Mouse (Mus musculus) intestine, embryonic 15.5 days (tissue): Measurements from ENCODE around the gene Thbs1. TPM values are rescaled to one million over a fixed set of nuclear protein-coding genes. Genes with fewer than 3 reads are reported as not detected.

ENCODE experiments used
- ATAC-seq: fragments of 200-750 bp; cut with Nextera tagmentation; 2 replicates; pipeline ENCODE4 v1.8.0; 2017; ENCODE audit warnings: moderate TSS enrichment, moderate library complexity
- H3K27ac ChIP-seq: fragments of 300-500 bp; sonication (generic); 2 replicates; pipeline ENCODE4 v1.5.1; 2015; ENCODE audit warnings: mild to moderate bottlenecking, inconsistent platforms
- H3K27me3 ChIP-seq: fragments of 300-500 bp; sonication (generic); replicated peaks from 2 replicates; pipeline ENCODE4 v1.6.1; 2015; ENCODE audit warnings: inconsistent platforms
- H3K36me3 ChIP-seq: fragments of 300-500 bp; sonication (generic); 2 replicates; pipeline ENCODE4 v1.6.1; 2015; ENCODE audit warnings: inconsistent platforms
- H3K4me1 ChIP-seq: fragments of 300-500 bp; sonication (generic); replicated peaks from 2 replicates; pipeline ENCODE4 v1.6.1; 2015; ENCODE audit warnings: inconsistent platforms
- H3K4me2 ChIP-seq: fragments of 300-500 bp; sonication (generic); replicated peaks from 2 replicates; pipeline ENCODE4 v1.6.1; 2015; ENCODE audit warnings: mild to moderate bottlenecking, inconsistent platforms
- H3K4me3 ChIP-seq: fragments of 300-500 bp; sonication (generic); replicated peaks from 2 replicates; pipeline ENCODE4 v1.5.1; 2015; ENCODE audit warnings: inconsistent platforms
- H3K9ac ChIP-seq: fragments of 300-500 bp; sonication (generic); 2 replicates; pipeline ENCODE4 v1.6.1; 2015; ENCODE audit warnings: inconsistent platforms
- H3K9me3 ChIP-seq: fragments of 300-500 bp; sonication (generic); 2 replicates; pipeline ENCODE4 v1.6.1; 2016; ENCODE audit warnings: inconsistent platforms
- WGBS: fragments of 180-500 bp; shearing (Covaris S2); methylation state at CpG from one replicate; pipeline ENCODE4 v1.1.7; 2015; 5-methylcytosine and 5-hydroxymethylcytosine counted together
- polyA plus RNA-seq: library from polyadenylated mRNA; unstranded; fragments of >200 nt; fragmentation: Nextera tagmentation; extraction: Ambion mirVana; gene quantifications from 2 replicates; pipeline ENCODE4 v1.2.1, GENCODE M21; 2015

Gene Thbs1
- 21.6 and 23.6 TPM in 2 replicates for polyA plus RNA-seq

- peak within 1 kb of the TSS; percentile 84 for H3K27ac ChIP-seq
- under 1% methylated on average over 31 of the region's 36 CpGs for WGBS
- H3K9me3 ChIP-seq, result no peaks in the 10 kb centered on the region
- peak within 1 kb of the TSS; percentile 91 for H3K4me2 ChIP-seq
- peak within 1 kb of the TSS; percentile 55 for H3K4me3 ChIP-seq
- peak within 1 kb of the TSS; percentile 58 for H3K9ac ChIP-seq
- peaks cover 14% of the 10 kb centered on the region for H3K4me1 ChIP-seq
- ATAC-seq, result peak; percentile 84
- no peaks in the 10 kb centered on the region for H3K36me3 ChIP-seq
- H3K27me3 ChIP-seq, result no peaks in the 10 kb centered on the region
Observed at GRCm38 (mm10) chr2:118111488-118112131, at the start of gene Thbs1. Gene Thbs1, plus strand, starts transcription at chr2:118111876.

GRCm38 (mm10) chr2:118064121-118064764, 47.4 kb upstream of the Thbs1 start:
- ATAC-seq, result no peak
- no peaks in the 10 kb centered on the region for H3K9me3 ChIP-seq
- no peak overlapping the region for H3K9ac ChIP-seq
- H3K4me3 ChIP-seq, result no peak overlapping the region
- H3K36me3 ChIP-seq, result no peaks in the 10 kb centered on the region
- no peaks in the 10 kb centered on the region for H3K27me3 ChIP-seq
- WGBS, result 83% methylated on average over 11 of the region's 11 CpGs
- H3K27ac ChIP-seq, result no peak overlapping the region
- no peak overlapping the region for H3K4me2 ChIP-seq
- H3K4me1 ChIP-seq, result no peaks in the 10 kb centered on the region

DNA sequence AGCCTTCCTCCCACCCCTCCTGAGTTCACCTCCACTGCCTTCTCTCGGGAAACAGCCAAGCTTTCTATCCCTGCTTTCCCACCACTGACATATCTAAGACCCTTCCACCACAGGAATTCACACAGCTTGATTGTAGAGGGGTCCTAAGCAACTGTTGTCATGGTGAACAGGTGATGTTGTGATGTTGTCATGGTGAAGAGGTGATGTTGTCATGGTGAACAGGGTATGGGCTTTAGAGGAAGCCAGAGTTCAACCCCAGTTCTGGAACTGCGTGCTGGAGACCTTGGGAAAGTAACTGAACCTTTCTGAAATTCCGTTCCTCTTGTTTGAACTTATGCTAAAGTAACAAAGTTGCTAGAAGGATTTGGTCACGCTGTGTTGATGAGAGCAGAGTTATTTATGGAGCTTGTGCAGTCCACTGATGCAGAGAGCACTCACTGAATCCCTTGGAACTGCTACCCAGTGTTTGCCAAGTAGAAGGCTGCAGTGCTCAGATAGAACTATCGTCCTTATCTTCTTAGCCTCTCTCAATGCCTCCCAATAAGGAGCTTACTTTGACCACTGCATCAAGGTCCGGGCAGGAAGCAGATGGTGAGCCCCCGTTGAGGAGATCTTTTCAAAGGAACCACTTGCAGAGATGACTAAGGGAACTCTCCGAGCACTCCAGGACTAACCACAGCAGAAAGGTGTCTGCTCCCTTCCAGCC, 45.5 kb upstream of the Thbs1 start:
- no peaks in the 10 kb centered on the region for H3K9me3 ChIP-seq
- H3K9ac ChIP-seq, result no peak overlapping the region
- WGBS, result 75% methylated on average over 8 of the region's 8 CpGs
- no peaks in the 10 kb centered on the region for H3K4me1 ChIP-seq
- ATAC-seq, result no peak
- no peak overlapping the region for H3K4me3 ChIP-seq
- H3K27ac ChIP-seq, result no peak overlapping the region
- H3K4me2 ChIP-seq, result no peak overlapping the region
- H3K36me3 ChIP-seq, result no peaks in the 10 kb centered on the region
- H3K27me3 ChIP-seq, result no peaks in the 10 kb centered on the region

- ATAC-seq, result no peak
- Histone ChIP-seq H3K4me3 (no peak overlapping the region), H3K9ac (no peak overlapping the region), H3K27ac (no peak overlapping the region), H3K4me1 (no peaks in the 10 kb centered on the region), H3K9me3 (no peaks in the 10 kb centered on the region), H3K36me3 (no peaks in the 10 kb centered on the region), H3K27me3 (no peaks in the 10 kb centered on the region), H3K4me2 (no peak overlapping the region)
- WGBS, result 81% methylated on average over 5 of the region's 5 CpGs
Observed at GRCm38 (mm10) chr2:118069975-118070374, 41.7 kb upstream of the Thbs1 start.

DNA sequence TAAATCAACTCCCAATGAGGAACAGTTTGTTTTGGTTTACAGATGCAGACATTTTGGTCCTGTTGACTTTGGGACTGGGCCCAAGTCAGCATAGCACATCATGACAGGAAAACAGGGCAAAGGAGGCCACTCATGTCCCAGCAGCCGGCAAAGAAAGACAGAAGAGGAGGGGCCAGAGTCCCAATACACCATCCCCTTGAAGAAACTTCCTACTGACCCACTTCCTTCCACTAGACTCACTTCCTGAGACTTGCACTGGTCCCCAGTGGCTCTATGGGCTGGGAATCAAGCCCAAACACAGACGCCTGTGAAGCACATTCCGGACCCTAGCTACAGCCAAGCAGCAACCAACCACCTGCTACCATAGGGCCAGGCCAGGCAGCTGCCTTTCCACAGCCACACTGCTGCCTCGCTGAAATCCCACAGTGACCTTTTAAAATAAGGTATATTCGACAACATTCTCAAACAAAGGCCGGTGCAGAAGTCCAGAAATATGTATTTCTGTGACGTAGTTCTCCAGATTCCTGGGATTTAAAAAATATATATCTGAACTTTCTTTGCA, 38.8 kb upstream of the Thbs1 start:
- Histone ChIP-seq H3K36me3 (no peaks in the 10 kb centered on the region), H3K9me3 (no peaks in the 10 kb centered on the region), H3K4me3 (no peak overlapping the region), H3K9ac (no peak overlapping the region), H3K4me2 (no peak overlapping the region), H3K27ac (no peak overlapping the region), H3K4me1 (no peaks in the 10 kb centered on the region), H3K27me3 (no peaks in the 10 kb centered on the region)
- 86% methylated on average over 7 of the region's 7 CpGs for WGBS
- ATAC-seq, result no peak

DNA sequence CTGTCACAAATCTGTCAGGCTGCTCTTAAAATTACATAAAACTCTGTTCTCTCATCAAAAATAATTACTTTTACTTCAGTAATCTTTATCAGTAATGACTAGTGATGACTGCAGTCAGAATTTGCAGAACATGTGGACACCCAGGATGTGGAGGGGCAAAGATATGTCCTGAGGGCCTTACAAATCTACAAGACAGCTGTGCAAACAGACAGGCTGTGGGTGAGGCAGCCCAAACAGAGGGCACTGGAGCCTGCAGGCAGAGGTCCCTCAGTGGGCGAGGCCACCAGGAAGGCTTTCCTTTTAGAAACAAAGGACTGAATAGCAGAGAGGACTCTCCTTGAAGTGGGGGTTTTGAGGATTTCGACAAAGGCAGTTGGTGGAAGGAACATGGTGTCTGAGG, 37.6 kb upstream of the Thbs1 start:
- no peaks in the 10 kb centered on the region for H3K4me1 ChIP-seq
- no peak overlapping the region for H3K9ac ChIP-seq
- no peak for ATAC-seq
- no peaks in the 10 kb centered on the region for H3K27me3 ChIP-seq
- WGBS, result 71% methylated on average over 2 of the region's 2 CpGs
- H3K4me2 ChIP-seq, result no peak overlapping the region
- no peak overlapping the region for H3K27ac ChIP-seq
- H3K9me3 ChIP-seq, result no peaks in the 10 kb centered on the region
- H3K36me3 ChIP-seq, result no peaks in the 10 kb centered on the region
- no peak overlapping the region for H3K4me3 ChIP-seq

DNA sequence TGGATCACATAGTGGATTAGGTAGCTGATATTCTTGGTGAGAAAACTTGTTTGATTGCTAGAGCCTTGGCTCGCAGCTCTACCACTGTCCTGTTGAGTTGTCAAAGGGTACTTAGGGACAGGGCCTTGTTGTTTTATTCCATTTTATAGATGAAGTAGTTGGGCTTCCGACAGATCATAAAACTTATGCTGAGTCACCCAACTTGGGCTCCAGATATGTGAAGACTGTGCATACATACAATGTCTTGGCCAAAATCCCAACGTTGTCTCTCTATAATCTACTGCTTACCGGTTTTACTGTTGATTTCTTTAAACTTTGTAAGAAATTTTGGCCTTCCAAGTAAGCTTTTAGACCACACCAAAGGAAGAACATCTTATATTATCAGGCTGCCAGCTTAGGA, 36.5 kb upstream of the Thbs1 start:
- WGBS, result 80% methylated on average over 4 of the region's 4 CpGs
- no peak overlapping the region for H3K9ac ChIP-seq

GRCm38 (mm10) chr2:118079131-118079530, 32.5 kb upstream of the Thbs1 start:
- no peak for ATAC-seq
- no peaks in the 10 kb centered on the region for H3K4me1 ChIP-seq
- H3K4me2 ChIP-seq, result no peak overlapping the region
- WGBS, result 81% methylated on average over 4 of the region's 4 CpGs
- no peak overlapping the region for H3K9ac ChIP-seq
- no peak overlapping the region for H3K4me3 ChIP-seq
- no peaks in the 10 kb centered on the region for H3K9me3 ChIP-seq
- no peaks in the 10 kb centered on the region for H3K36me3 ChIP-seq
- H3K27ac ChIP-seq, result no peak overlapping the region
- no peaks in the 10 kb centered on the region for H3K27me3 ChIP-seq

More for the DNA sequence above, 36.5 kb upstream of the Thbs1 start:
- no peak overlapping the region for H3K27ac ChIP-seq
- no peak overlapping the region for H3K4me2 ChIP-seq
- no peaks in the 10 kb centered on the region for H3K9me3 ChIP-seq
- no peaks in the 10 kb centered on the region for H3K27me3 ChIP-seq
- no peaks in the 10 kb centered on the region for H3K36me3 ChIP-seq
- H3K4me1 ChIP-seq, result no peaks in the 10 kb centered on the region
- ATAC-seq, result no peak
- no peak overlapping the region for H3K4me3 ChIP-seq

GRCm38 (mm10) chr2:118081581-118081980, 30.1 kb upstream of the Thbs1 start:
- Histone ChIP-seq H3K9me3 (no peaks in the 10 kb centered on the region), H3K27ac (no peak overlapping the region), H3K9ac (no peak overlapping the region), H3K4me2 (no peak overlapping the region), H3K27me3 (no peaks in the 10 kb centered on the region), H3K4me3 (no peak overlapping the region), H3K36me3 (no peaks in the 10 kb centered on the region), H3K4me1 (no peaks in the 10 kb centered on the region)
- no peak for ATAC-seq
- whole genome bisulfite sequencing, result 79% methylated on average over 5 of the region's 5 CpGs

GRCm38 (mm10) chr2:118083652-118084051, 28.0 kb upstream of the Thbs1 start:
- Histone ChIP-seq H3K9me3 (no peaks in the 10 kb centered on the region), H3K4me1 (no peaks in the 10 kb centered on the region), H3K36me3 (no peaks in the 10 kb centered on the region), H3K27ac (no peak overlapping the region), H3K4me2 (no peak overlapping the region), H3K4me3 (no peak overlapping the region), H3K9ac (no peak overlapping the region), H3K27me3 (no peaks in the 10 kb centered on the region)
- WGBS, result 81% methylated on average over 6 of the region's 6 CpGs
- no peak for ATAC-seq

DNA sequence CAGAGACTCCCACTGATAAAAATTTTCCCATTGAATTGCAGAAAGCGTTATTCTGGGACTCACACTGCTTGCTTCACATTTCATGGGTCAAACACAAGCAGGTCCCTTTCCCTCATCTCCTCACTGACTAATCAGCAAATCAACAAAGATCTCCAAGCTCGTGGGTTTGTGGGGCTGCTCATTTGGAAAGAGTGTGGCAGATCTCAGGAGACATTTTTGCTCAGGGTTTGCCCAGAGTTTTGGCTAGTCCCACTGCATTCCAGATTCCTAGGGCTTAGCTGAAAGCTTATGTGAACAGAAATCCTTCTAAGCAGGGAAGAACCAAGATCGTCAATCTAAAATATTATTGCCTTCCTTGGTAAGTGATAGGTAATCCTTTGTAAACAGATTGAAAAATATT, 27.0 kb upstream of the Thbs1 start:
- no peaks in the 10 kb centered on the region for H3K9me3 ChIP-seq
- H3K36me3 ChIP-seq, result no peaks in the 10 kb centered on the region
- H3K27ac ChIP-seq, result no peak overlapping the region
- H3K4me1 ChIP-seq, result no peaks in the 10 kb centered on the region
- no peaks in the 10 kb centered on the region for H3K27me3 ChIP-seq
- 67% methylated on average over 3 of the region's 3 CpGs for WGBS
- no peak overlapping the region for H3K4me2 ChIP-seq
- H3K9ac ChIP-seq, result no peak overlapping the region
- no peak overlapping the region for H3K4me3 ChIP-seq
- ATAC-seq, result no peak

- H3K27ac ChIP-seq, result no peak overlapping the region
- no peak for ATAC-seq
- WGBS, result 85% methylated on average over 2 of the region's 2 CpGs
- no peak overlapping the region for H3K9ac ChIP-seq
- no peaks in the 10 kb centered on the region for H3K4me1 ChIP-seq
- no peaks in the 10 kb centered on the region for H3K9me3 ChIP-seq
- no peaks in the 10 kb centered on the region for H3K27me3 ChIP-seq
- H3K4me2 ChIP-seq, result no peak overlapping the region
- H3K36me3 ChIP-seq, result no peaks in the 10 kb centered on the region
- no peak overlapping the region for H3K4me3 ChIP-seq
Observed at GRCm38 (mm10) chr2:118085647-118086046, 26.0 kb upstream of the Thbs1 start.
